Mouse (Mus musculus) megakaryocyte, embryonic 14.5 days (primary cell): ENCODE results near the gene Pcgf2.

Source experiments
- FLI1 ChIP-seq: IDR thresholded peaks from 2 replicates; pipeline ENCODE4 v1.6.1; 2012; ENCODE audit warnings: low read length, inconsistent platforms, mixed read lengths
- GATA1 ChIP-seq: IDR thresholded peaks from 3 replicates; pipeline ENCODE4 v1.6.1; 2012; ENCODE audit warnings: mixed read lengths, low read length, inconsistent platforms, borderline replicate concordance

DNA sequence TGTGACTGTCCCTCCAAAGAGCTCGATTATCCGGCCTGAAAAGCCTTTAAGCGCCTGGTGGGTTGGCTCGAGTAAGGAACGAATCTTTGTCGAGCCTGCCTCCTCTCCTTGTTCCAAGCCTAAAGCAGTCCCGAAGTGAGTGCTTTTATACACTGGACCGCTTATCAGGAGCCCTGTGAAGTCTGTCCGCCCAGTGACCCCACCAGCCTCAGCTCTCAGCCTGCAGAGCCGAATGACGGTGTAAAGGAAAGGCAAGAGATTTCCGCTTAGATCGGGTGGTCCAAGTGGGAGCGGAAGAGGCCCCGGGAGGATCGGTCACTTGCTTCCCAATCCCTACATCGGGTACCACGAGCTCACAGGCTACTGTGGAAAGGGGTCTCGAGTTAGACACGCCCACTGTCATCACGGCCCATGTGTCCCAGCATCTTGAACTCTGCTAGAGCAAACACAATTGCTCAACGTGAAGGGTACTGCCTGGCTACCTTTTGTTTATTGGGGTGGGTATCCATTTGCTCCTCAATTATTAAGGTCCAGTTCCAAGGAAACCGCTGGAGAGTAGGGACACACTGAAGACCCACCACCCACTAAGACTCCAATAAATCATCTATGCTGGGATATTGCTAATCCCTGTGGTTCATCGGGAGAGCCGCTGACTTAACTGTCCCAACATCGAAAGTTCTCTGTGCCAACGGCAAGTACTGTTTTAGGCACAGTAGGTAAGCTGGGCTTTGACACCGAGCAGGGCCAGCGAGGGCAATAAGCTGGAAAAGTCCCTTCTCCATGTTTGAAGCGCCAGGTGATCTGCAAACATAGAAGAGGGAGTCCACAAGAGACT is 666 bp upstream of the Pcgf2 start:
- TF ChIP-seq GATA1 (no peak), FLI1 (no peak)
